Mouse (Mus musculus) R1 (cell line): ENCODE data around the gene Gm48551.

Source experiments
- DNase-seq: peaks from one replicate; pipeline ENCODE4 v3.0.0-alpha.2; 2018; ENCODE audit warnings: low read depth, low spot score

Gene Gm48551

DNA sequence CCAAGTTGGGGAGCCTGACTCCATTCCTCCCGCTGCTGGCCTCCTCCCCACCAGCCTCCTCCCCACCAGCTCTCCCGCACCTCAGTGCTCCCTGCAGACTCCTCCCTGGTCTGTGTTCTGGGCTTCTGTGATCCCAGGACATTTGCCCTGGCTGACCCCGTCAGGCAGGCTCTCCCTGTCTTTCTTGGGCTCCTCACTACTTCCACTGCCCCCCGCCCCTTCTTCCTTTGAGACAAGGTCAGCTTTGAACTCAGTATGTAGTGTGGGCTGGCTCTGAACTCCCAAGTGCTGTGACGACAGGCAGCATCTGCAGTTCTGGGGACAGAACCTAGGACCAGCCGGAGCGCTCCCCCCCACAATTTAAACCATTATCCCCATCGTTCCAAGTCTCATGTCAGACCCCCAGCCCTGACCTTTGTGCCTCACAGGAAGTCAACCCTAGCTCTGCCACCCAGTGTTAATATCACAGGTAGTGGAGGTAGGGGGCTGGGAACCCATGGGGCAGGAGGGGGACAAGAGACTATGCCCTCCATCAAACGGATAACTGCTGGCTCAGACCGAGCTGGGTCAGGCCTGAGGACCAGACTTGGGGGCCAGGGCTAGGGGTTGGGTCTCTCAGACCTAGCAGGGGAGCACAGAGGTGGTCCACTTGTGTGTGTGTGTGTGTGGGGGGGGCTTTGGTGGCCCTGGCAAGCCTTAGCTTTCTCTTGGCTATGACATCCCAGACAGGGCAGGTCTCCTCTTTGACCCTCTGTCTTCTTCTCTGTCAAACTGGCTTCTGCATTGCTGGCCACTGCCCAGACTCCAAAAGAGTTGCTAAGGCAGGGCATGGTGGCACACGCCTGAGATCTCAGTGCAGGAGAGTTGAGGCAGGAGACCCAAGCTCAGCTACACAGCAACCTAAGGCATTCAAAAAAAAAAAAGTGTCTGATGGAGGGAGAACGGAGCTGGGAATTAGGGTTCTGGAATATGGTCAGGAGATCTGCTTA lies 33.3 kb downstream of the Gm48551 start:
- no peak for DNase-seq

GRCm38 (mm10) chr10:81418216-81419070 lies 34.2 kb downstream of the Gm48551 start:
- no peak for DNase-seq

- DNase-seq, result no peak
These were observed 35.1 kb downstream of the Gm48551 start for GRCm38 (mm10) chr10:81419111-81419928.

DNA sequence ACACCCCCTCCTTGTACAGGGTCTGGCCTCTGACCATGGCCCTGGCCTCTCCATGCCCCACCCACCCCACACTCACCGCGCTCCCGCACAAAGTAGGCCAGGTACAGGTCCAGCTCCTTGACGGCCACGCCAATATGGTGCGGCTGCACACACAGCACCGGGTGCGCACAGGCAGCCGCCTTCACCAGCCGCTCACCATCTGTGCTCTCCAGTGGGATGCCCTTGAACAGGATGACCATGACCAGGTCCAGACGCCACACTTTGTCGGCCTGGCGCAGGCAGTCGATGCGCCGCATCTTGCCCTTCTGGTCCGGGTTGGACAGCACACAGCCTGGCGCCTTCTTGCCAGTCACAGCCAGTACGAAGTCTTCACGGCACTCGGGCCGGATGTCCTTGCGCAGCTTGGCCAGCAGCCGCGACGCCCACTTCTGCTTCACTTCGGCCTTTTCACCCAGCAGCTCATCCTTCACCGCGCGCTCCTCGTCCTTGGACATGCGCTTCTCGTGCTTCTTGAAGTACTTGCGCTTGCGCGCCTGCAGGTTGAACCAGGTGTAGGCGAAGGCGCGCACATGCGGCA lies 36.0 kb downstream of the Gm48551 start:
- peak; percentile 64 for DNase-seq

DNA sequence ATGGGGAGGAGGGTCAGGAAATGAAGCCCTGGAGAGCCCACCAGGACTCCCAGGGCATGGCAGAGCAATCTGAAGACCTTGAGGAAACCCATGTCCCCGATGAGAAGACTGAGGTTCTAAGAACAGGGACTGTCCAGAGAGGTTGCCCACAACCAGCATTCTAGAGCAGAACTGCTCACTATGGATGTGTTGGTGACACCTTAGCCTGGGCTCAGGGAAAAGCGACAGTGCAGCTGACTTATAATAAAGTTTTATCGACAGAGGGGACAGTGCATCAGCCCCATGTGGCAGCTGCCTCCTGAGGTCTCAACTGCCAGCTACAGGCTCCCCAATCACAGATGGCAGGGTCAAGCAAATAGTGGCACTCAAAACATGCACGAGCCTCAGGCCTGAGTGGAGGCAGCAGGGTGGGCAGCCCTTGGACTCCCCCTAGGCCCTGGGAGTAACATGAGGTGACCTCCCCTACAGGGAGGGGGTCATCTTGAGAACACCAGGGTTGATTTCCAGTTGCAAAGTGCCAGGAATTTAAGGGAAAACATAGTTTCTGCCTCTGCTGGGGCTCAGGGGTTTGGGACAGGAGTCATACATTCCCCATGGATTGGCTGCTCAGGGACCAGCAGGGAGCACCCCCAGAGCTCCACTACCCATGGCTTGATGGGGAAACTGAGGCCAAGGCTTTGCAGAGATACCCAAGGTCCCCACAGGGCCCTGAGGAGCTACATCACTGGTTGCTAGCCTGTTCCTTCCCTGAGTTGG lies 37.0 kb downstream of the Gm48551 start:
- DNase-seq, result no peak

DNA sequence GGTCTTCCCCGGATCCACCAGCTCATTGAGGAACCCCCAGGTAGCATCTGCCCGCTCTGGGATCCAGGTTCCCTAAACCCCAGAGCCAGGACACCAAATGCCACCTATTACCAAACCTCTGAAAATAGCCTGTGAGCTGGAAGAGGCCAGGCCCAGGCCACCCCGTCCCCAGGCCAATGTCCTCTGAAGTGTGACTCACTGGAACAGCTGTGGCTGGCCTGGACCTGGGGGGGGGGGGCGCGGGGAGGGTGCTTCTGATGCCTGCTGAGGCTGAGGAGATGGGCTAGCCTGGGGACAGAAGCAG lies 37.5 kb downstream of the Gm48551 start:
- DNase-seq, result no peak

DNA sequence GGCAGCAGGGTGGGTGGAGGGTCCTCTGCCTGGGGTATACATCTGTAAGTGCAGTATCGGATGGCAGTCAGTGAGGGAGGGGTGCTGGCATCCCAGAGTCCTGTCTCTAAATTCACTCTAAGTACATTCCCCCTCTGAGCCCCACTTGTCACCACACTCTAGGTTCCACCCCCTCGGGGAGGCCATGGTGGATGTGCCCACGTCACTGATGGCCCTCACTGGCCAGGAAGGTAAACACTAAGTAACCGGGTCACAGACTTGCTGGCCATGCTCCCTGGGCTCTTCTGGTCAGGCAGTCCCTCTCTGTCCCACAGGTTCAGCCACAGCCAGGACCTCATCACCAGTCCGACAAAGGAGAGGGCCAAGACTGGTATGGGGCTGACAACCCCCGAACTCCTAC lies 37.9 kb downstream of the Gm48551 start:
- DNase-seq, result no peak

DNA sequence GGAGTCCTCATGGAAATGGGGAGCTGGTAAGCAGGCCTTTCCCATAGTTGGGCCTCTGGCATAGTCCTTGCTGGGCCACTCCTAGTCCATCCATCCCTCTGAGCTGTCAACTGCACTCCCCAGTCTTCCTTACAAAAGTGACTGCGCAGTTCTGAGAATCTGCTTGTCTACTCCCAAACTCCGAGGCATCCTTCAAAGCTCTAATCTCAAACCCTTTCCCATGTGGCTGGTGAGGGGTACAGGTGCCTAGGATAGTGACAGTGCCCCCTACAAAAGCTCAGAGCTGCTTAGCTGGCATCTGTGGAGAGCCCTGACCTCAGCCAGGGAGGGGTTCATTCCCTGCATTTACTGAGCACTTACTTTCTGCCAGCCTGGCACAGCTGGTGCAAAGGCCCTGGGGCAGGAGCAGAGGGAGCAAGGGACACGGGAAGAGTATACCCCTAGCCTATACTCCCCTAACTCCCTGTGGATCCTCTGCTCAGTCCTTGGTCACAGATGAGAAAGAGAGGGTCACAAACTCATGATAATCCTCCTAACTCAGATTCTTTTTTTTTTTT lies 38.5 kb downstream of the Gm48551 start:
- no peak for DNase-seq

DNA sequence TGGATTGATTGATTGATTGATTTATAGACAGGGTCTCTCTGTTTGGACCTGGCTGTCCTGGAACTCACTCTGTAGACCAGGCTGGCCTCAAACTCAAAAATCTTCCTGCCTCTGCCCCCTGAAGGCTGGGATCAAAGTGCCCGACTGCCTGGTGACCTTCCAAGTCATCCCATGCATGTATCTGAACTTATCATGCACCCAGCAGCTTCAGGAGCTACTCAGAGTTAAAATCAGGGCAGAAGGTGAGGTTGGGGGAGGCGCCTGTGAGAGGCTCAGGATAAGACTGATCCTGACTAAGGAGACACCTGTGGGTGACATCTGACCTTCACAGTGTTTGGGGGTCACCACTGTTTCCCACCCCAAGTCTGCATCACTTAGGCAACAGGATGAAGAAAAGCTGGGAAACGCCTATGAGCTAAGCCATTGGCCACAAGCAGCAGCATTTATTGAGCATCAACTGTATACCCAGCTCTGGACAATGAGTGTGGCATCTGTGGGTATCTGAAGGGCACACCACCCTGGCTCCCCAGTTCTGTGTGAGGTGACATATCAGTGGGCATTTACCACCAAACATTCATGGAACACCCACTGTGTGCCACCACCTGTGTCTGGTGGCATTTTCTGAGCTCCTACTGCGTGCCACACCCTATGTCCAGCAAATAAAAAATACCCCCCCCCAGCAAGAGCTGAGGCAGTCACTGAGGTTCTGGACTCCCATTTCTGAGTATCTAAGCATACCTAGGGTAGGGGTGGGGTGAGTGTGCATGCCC lies 39.4 kb downstream of the Gm48551 start:
- DNase-seq, result no peak

DNA sequence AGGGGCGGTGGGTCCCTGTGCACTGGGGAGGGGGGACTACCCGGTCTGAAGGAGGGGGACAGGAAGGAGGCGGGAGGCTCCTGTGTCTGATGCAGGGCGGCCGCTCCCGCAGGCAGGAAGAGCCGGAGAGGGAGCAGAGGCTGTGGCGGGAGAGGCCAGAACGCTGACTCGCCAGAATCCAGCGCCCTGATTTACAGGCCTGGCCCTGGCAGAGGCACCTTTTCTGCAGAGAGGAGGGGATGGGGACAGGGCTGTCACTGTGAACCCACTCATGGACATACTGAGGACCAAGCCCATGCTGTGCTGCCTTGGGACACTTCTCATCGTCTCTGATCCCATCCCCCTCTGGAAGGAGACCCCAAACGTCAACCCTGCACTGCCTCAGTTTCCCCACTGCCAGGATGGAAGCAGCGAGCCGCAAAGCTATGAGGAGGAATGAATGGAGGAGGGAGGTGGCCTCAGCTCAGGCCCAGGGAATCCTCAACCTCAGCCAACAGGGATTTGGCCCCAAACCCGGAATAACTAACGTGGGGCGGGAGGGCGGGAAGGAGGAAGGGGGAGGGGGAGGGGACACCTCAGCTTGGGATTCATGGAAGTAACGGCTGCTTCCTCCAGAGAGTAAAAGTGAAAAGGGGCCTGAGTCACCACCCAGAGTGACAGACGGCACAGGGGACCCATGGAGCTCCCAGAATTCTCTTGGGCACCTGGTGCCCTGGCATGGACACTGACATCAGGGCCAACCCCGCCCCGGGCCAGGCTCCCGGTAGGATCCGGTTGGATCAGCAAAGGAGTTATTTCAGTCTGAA lies 40.2 kb downstream of the Gm48551 start:
- no peak for DNase-seq

DNA sequence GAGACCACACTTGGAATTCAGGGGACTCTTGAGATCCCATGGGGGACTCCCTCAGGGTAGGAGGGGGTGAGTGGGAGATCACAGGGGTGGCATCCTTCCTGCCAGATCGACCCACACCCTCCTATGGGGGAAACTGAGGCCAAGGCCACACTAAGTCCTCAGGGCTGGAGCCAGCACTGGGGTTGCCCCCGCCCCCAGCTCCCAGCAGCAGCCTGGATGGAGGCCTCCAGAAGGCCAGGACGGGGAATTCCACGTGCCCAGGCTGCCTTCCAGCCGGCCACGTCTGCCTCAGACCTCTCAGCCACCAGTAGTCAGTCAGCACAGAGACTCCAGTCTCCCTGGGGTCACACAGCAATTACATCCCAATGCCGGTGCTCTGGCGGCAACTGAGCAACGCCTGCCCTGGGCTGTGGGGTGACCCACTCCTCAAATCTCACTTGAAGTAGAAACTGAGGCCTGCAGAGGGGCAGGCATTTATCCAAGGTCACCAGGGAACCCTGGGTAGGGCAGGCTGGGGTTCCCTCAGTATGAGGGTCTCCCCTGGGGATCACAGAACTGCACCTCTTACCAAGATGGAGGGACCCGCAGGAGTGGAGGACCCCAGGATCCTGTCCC lies 41.1 kb downstream of the Gm48551 start:
- DNase-seq, result no peak

DNA sequence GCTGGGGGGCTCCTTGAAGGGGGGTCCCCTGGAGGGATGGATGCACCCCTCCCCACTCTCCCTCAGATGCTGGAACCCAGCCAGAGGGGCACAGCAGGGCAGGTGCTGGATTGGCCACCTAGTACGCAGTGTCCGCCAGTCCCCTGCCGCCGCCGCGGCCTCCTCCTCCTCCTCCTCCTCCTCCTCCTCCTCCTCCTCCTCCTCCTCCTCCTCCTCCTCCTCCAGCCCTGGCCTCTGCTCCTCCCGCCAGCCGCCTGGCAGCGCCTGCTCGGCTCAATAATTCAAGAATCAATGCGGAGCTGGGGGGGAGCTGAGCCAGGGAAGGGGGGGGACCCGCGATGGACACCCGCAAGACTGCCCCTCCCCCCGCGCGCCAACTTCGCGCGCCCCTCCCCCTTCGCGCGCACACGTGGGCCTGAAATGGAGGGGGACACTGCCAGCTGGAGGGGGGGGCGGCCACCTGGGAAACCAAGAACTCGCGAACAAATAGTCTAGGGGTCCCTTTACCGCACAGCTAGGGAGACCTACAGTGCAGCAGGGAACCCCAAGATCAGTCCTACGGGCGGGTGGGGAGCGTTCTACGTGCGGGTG lies 41.9 kb downstream of the Gm48551 start:
- no peak for DNase-seq

DNA sequence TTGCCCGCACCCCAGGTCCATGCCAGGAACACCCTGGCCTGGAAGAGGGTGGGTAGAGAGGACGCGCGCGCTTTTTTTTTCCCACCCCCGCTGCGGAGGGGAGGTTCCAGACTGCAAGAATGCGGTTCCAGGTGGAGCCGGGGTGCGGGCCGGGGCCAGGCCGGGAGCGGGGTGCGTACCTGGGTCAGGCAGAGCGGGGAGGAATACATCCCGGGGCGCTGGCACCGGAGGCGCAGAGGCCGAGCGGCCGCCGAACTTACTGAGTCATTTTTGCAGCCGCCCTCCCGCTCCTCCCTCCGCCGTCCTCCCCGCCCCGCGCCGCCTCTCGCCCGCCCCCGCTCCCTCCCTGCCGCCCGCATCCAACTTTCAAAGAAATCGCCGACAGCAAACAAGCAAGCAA lies 42.6 kb downstream of the Gm48551 start:
- DNase-seq, result no peak

GRCm38 (mm10) chr10:81427327-81427726 lies 43.1 kb downstream of the Gm48551 start:
- DNase-seq, result no peak

DNA sequence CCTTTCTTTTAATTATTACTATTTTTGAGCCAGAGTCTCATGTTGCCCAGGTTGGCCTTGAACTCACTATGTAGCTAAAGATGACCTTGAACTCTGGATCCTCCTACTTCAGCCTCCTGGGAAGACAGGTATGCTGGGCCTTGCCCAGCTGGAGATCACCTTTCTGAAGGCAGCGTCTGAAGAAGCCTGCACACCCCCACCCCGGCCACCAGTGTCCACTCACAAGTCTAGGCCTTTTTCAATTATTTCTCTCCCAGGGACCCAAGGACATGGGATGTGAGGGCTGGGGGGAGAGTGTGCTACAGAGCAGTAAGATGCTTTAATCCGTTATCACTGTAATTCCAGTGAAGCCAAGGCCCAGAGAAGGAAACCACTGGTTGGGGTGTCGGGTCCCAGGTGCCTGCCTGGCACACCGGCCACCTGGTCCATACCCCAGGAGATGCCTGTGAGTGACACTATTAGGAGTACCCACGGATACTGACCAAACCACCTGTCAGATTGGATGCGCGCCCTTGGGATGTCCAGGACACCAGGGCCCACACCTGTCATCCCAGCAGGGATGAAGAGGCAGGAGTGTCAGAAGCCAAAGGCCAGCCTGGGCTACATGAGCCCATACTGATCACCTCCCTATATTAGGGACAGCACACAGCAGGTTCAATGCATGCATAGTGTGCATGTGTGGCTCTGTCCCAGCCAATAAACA lies 43.7 kb downstream of the Gm48551 start:
- DNase-seq, result no peak

DNA sequence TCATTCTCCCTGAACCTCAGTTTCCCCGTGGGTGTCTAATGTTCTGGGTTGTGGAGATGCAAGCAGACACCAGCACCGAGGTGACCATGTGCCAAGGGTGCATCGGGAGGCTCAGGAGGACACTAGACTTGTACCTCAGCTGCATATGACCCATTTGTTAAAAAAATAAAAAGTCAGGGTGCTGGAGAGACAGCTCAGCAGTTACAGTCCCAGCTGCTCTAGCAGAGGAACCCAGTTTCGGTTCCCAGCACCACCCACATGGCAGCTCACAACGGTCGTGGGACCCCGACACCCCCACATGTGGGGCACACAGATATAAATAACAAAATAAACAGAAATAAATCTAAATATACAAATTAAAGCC lies 44.2 kb downstream of the Gm48551 start:
- DNase-seq, result no peak

- DNase-seq, result no peak
These were observed 44.8 kb downstream of the Gm48551 start for GRCm38 (mm10) chr10:81429092-81429491.
